Mouse (Mus musculus): Measurements from ENCODE around the gene BC107364. TPM values are rescaled to one million over a fixed set of nuclear protein-coding genes. Genes with fewer than 3 reads are reported as not detected.
"Not testable (repeated sequence)": the region's sequence is repeated elsewhere in the genome, so short reads cannot be mapped to it uniquely, and the experiment has no call there.

Gene BC107364
- total RNA-seq, 4 experiments from 2014 or later = not detected

DNA sequence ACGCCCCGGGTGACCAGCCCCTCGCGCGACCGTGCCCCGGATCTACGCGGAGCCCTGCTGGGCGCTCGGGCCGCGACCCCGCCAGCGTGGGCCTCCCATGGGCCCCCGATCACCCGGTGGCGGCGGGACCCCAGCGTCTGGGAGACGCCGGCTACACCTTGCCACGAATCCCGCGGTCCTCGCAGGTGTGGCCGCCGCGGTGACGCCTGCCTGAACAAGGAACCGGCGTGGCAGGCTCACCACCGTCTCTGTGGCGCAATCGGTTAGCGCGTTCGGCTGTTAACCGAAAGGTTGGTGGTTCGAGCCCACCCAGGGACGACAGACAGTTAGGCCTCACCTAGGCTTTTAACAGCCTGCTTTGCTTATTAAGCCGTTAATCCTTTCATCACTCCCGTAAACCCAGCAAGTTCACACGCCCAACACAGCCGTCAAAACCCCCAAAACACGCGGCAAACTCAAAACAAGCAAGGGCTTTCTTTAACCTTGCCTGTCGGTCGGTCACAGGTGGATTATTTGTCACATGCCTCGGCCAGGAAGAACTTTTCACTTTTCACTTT is 847 bp downstream of the BC107364 start:
- not testable (repeated sequence) for DNase-seq (ENCODE audit: low spot score in 2 of 2)

DNA sequence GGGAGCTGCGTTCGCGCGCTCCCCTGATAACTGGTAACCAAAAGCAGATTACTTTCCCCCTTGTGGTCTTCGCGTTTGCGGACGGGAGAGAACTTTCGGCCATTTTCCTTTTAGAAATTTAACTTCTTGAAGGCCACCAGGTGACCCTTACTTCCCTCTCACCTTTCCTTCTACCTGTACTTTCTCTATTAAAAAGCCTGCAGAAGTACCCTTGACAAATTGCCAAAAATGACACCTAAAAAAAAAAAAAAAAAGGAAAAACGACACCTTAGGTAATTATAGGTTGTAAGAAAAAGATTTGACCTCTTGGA is 1.6 kb downstream of the BC107364 start:
- DNase-seq (ENCODE audit: low spot score in 2 of 2) = not testable (repeated sequence)

DNA sequence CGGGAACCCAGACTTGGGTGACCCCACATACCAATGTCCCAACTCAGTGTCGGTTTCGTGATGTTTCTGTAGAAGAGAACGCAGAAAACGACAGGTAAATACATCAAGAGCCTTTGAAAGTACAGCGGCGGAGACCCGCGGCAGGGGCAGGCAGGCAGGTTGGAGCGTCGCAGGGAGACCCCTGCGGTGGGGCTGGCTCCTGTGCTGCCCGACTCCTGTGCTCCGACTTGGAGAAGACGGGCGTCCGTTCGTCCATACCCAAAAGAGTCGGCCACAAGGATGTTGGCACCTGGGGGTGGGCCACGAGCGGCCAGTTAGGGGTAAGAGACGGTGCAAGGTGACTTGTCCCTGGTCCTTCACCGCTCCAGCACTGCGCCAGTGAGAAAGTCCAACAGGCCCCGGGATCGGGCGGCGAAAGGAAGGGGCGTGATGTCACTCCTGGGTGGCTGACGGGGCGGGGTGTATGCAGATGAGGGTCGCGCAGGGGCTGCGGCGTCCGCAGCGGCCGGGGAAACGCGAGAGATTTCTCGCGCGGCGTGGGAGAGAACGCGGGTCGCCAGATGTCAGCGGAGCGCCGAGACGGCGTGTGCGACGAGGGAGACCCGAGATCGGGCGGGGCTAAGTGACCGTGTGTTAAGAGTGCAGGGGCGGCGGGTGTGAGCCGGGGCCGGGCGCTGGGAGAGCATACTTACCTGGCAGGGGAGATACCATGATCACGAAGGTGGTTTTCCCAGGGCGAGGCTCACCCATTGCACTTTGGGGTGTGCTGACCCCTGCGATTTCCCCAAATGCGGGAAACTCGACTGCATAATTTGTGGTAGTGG is 2.1 kb downstream of the BC107364 start:
- DNase-seq (ENCODE audit: low spot score in 2 of 2) = not testable (repeated sequence)

DNA sequence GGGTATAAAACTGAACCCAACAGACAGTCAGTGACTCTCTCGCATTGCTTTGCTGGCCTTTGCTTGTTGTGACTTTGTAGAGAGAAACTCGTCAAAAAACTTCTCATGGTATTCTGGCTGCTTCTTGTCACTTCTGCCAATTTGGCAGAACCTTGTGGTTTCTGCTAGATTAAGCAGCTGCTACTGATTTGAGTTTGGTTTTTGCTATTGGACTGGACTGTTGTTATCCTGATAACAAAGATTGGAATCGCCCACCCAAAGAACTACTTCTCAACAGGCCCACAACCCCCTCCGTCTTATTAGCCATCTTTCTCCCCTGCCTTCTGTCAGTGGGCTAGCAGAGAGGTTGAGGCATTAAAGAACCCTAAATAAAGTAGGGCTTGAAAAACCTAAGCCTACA is 6.7 kb downstream of the BC107364 start:
- no peak for DNase-seq (ENCODE audit: low spot score in 2 of 2)

DNA sequence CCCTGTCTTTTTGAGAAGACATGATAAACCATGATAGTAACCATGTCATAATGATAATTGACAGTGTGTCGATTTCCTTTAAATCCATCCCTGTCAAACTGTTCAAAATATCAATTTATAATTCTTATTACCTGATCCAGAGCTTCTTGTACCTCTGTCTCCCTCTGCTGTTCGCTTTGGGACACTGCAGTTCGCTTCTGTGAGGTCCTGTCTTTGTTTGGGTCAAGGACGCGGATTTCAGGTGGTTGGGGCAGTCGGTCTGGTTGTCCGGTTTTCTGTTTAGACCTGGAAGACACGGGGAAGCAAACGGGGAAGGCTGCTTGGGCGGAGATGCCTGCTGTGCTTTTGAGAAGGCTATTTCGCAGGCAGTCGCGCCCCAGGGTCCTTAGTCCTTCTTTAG is 11.5 kb downstream of the BC107364 start:
- peak; percentile 36 to 46 for DNase-seq (ENCODE audit: low spot score in 2 of 2)

DNA sequence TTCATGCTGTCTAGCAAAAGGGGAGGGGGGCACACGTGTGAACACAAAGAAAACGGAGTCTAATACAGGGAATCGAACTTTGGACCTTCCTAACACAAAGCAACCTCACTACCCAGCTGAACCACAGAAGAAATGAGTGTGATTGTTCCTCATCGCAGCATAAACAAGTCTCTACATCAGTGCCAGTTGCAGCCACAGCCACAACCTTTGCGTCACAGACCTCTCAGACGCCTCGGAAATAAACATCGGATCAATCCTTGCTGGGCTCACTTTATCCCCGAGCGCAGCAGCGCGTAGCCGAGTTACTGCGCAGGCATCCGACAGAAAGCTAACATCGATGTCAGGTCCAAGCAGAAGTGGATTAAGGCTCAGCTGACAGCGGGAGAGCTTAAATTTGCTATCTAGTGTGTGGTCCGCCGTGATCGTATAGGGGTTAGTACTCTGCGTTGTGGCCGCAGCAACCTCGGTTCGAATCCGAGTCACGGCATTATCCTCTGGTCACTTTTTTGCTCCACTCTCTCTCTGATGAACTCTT is 16.5 kb downstream of the BC107364 start:
- DNase-seq (ENCODE audit: low spot score in 2 of 2) = no peak

DNA sequence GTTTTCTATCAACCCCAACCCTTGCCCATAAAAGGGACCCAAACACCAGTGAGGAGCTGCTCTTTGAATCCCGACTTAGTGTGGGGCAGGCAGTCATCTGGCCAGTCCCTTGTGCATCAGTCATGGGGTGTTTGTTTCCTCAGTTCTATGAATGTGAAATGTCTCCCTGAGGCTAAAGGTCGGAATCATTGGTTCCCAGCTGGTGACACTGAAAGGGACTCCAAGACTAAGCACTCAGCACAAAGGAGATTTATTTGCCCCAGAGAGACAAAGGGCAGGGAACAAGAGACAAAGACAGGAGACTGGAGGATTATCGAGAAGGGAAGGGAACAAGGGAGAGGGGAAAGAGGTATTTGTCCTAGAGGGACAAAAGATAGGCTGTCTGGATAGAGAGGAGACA is 19.9 kb downstream of the BC107364 start:
- DNase-seq (ENCODE audit: low spot score in 2 of 2) = no peak

DNA sequence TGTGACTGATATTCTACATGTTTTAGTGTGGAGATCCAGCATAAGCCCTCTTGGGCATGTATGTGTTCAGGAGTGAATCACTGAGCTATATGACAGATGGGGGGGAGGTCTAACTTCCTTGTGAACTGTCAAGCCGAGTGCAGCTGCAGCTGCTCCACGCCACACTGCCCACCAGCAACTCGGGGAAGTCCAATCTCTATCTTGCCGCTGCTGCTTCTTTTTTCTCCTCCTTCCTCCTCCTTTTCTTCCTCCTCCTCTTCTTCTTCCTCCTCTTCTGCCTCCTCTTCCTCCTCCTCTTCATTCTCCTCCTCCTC is 22.3 kb downstream of the BC107364 start:
- DNase-seq (ENCODE audit: low spot score in 2 of 2) = no peak

DNA sequence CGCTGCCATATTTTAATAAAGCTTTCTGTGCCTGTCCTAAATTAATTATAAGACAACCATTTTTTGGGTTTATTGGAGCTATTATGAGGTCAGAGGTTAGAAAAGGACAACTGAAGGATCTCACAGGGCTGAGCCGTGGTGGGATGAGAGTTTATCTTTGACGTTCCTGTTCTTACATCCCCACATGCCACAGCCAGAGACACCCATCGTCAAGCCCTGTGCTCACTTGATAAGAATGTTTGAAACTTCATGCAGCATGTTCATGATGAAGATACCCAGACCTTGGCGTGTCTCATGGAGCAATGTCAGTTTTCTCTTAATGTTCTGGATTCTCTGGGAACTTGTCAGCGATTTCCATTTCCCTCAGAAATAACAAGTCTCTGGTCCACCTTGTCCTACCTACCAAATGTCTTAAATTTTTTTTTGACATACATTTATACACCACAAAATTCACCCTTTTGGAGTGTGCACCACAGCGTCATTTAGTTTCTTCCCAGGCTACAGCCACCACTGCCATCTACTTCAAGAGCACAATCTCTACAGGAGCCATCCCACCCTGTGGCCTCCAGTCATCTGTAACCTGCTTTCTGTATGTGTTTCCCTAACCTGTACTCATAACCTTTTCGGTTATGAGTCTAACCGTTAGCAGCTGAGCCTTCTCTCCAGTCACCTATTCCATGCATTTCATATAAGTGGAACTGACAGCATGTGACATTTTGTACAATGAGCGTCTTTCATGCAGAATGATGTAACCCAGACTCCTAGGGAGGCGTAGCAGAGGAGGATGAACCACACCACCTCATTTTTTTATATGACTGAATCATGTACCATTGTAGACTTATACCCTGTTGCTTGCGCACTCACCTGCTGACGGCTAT is 22.9 kb downstream of the BC107364 start:
- no peak for DNase-seq (ENCODE audit: low spot score in 2 of 2)

DNA sequence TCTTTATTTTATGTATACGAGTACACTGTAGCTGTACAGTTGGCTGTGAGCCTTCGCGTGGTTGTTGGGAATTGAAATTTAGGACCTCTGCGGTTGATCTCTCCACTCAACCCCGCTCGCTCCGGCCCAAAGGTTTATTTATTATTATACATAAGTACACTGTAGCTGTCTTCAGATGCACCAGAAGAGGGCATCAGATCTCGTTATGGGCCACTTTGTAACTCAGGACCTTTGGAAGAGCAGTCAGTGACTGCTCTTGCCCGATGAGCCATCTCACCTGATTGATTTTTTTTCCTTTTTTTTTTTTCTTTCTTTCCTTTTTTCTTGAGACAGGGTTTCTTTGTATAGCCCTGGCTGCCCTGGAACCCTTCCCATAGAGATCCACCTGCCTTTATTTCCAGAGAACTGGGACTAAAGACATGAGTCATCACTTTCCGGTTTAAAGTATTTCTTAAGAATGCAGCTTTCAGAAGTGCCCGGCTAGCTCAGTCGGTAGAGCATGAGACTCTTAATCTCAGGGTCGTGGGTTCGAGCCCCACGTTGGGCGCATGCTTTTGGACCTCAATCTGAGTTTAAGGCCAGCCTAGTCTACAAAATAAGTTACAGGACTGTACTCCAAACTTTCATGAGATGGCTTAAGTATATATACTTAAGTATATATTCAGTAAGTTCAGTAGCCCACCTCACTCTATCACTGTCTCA is 24.2 kb downstream of the BC107364 start:
- no peak for DNase-seq (ENCODE audit: low spot score in 2 of 2)

DNA sequence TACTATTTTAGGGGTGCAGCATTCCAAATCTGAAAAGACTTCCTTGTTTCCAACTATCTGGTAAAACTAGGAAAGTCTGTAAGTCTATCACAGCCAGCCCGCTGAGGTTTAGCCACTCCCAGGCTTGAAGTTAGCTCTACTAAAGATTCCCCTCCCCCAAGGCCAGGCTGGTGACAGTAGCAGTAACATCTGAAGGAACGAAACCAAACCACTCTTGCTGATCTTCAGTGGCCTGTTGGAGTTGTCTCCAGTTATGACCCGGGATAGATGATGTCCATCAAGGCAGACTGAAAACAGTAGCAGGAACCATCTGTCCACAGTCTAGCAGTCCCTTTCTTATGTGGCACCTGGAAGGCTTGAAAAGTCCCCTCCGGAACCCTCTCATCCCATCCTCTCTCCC is 24.8 kb downstream of the BC107364 start:
- no peak for DNase-seq (ENCODE audit: low spot score in 2 of 2)

DNA sequence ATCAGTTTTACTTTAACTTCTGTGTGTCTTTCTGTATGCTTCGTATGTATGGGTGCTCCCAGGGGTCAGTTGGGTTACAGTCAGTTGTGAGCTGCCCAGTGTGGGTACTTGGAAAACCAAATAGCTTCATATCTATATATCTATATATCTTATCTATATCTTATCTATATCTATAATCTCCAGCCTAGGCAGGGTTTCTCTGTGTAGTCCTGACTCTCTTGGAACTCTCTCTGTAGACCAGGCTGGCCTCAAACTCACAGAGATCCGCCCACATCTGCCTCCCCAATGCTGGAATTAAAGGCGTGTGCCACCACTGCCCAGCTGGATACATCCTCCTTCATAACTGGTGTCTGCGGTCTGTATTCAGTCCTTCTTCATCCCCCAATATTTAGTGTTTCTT is 25.8 kb downstream of the BC107364 start:
- no peak for DNase-seq (ENCODE audit: low spot score in 2 of 2)

DNA sequence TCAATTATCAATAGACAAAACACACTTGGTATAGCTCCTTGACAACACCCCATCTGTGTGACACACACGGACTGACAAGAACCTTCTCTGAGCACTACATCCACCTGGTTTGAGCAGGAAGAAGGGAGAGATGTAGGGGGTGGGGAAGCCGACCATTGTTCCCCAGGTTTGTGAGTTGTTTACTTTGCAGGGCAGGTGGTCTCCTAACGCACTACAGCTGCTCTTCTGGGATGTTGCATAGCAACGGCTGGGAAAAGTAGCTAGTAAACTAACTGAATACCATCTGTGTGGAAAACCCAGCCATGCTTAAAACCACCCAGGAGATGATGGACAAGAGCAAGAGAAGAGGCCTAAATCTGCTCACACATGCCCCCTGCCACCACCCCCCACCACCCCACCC is 27.7 kb downstream of the BC107364 start:
- DNase-seq (ENCODE audit: low spot score in 2 of 2) = not testable (repeated sequence)

DNA sequence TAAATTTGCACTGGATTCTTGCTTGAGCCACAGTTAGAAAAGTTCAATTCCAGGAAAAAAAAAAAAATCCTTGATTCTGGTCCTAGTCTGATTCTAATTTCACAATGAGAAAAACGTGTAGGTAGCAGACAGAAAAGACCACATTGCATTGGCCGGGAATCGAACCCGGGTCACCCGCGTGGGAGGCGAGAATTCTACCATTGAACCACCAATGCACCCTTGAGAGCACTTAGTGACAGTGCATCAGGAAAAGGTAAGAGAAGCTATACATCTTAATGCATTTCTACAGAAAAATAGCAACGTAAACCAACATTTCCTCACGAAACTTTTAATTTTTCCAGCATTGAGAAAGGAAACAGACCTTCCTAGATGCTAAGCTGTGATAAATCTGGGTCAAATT is 28.2 kb downstream of the BC107364 start:
- no peak for DNase-seq (ENCODE audit: low spot score in 2 of 2)

DNA sequence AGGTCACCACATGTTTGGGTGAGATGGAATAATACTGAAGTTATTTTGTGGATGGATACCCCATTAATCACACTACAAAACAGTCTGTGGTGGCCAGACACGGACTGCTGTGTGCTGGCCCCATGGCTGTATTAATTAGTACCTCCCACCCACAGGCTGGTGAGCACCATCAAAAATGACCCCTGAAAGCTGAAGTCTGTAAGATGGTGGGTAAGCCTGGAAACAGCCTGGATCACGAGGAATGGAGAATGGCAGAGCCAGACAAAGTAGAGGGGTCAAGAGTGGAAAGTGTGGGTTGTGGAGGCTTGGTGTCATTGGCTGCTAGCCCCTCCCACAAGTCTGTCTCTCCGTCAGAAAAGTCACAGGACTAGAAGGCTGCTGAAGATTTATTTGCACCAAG is 31.3 kb downstream of the BC107364 start:
- no peak for DNase-seq (ENCODE audit: low spot score in 2 of 2)

DNA sequence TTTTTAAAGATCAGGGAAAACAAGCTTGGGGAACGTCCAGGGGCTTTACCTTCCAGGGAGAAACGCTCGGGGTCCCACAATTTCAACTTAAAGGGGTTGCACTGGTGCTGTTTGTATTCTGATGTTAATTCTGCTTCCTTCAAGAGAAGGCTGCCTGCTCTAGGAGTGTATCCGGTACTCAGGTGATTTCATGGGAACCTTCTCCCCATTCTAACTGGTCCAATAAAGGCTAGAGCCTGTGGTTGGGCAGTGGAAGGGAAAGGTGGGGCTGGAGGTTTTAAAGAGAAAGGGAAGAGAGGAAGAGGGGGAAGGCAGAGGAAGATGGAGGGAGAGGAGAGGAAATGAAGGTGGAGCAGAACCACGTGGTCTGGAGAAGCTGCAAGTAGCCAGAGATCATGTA is 33.2 kb downstream of the BC107364 start:
- DNase-seq (ENCODE audit: low spot score in 2 of 2) = not testable (repeated sequence)

DNA sequence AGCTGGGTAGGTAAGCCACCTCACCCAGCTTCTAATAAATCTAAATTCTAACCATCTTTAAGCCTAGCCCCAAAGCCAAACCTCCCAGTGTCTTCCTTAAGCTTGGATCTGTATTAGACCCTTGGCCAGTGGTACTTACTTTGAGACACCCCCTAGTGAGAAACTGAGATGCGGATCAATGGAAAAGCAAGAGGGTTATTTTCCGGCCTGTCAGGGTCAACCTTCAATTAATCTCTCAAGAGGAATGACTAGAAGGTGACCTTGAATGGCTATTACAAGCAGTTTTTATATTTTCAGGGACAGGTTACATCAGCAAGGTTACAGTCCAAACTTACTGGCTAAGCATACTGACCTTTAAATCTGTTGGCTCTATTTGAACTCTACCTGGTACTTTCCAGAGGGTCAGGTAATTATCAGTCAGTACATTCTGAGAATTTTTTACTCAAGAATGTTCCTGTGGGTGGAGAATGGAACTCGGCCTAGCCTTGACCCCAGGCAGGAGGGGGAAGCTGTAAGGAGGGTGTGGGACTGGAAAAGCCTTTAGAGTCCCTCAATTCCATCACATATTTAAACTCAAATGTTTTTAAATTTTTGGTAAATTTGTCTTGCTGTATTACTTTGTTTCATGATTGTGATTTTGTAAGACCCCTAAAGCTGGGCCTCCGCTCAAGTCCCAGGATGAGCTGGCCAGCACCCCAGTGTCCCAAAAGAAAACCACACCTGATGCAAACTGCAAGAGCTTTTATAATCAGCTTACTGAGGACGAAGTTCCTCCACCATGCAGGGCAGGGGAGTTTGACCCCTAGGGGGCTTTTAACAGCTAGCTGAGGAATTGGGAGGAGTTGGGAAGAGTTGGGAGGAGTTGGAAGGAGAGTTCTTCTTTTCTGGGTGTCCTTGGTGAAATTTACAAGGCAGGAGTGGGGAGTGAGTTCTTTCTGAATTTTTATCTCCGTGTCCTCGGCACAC is 34.0 kb downstream of the BC107364 start:
- no peak for DNase-seq (ENCODE audit: low spot score in 2 of 2)

DNA sequence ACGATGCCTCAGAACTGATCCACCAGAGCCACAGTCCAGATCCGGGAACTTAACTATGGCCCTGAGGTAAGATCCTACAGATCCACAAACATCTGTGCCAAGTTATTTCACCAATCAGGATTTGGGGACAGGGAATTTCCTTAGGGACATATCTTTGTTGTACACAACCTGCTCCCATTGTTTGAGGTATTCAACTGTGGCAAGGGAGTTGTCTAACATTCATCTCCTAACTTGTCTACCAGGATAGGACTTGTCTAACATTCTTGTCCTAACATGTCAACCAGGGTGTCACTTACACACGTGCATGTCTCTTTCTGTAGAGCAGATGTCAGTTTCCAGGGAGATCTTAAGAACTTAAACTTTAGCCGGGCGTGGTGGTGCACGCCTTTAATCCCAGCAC is 35.5 kb downstream of the BC107364 start:
- DNase-seq (ENCODE audit: low spot score in 2 of 2) = no peak

DNA sequence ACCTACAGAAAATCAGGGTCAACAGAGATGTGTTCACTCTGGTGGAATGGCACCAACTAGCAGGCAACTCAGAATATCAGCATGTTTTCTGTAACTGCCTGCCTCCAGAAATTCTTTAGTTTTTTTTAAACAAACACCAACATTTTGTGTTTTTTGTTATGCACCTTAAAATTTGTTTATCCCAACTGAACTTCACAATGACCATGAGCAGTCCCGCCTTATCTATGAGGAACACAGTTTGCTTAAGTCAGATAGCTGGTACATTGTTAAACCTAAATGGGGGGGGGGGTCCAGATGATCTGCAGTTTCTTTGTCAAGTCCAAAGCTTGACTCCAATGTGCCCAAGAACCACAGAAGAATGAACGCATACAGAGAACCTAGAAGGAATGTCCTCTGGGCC is 36.0 kb downstream of the BC107364 start:
- no peak for DNase-seq (ENCODE audit: low spot score in 2 of 2)

DNA sequence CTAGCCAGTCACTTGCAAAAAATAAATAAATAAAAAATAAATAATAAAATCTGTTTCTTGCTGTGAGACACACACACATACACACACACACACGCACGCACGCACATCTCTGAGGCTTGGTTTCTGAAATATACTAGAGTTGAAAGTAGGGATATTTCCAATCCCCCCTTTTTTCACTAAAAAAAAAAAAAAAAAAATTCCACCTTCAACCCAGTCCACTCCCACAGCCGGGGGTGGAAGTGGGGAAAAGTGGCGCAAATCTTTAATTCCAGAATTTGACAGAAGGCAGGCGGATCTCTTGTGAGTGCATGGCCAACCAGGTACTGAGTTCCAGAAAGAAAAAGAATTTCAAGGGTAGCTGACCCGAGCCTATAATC is 37.2 kb downstream of the BC107364 start:
- DNase-seq (ENCODE audit: low spot score in 2 of 2) = no peak

Measured in gastrocnemius, adult 8-10 months (tissue).